Mouse (Mus musculus): ENCODE data around the gene Tenm4.

Tenm4 gene

DNA sequence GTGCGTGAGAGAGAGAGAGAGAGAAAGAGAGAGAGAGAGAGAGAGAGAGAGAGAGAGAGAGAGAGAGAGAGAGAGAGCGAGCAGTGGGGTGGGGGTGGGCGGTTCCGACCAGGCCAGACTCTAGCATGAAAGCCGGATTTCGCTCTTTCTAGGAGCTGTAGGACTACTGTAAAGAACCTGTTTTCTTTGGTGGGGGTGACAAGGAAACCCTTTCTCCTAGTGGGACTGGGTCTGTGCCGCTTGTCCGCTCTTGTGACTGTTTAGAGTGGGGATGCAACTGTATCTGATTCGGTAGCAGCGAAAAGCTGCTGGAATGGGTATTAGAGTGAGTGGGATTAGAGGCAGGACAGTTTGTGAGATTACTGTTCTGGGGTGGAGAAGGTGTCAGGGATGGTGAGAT lies 42.7 kb downstream of the Tenm4 start:
- TF ChIP-seq GATA4 (IDR thresholded peaks at IDR 0.05; ENCODE audit: insufficient replicate concordance, low read length), result no peak

DNA sequence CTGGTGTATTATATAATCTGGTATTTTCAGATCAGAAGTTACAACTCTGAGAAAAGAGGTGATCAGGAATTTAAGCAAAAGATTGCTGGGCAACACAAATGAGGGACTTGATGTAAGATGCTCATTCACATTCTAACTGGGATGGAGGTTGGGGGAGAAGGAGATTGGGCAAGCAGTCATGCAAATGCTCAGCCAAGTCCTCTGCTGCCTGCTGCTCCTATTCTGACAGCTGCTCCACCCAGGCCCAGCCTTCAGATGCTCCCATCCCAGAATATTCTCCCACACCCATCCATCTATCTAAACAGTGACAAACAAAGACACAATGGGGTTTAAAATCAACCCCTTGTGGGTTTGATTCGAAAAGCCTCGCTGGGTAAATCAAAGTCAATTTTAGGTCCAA lies 43.8 kb downstream of the Tenm4 start:
- no peak for TF ChIP-seq GATA4 (IDR thresholded peaks at IDR 0.05; ENCODE audit: insufficient replicate concordance, low read length)

DNA sequence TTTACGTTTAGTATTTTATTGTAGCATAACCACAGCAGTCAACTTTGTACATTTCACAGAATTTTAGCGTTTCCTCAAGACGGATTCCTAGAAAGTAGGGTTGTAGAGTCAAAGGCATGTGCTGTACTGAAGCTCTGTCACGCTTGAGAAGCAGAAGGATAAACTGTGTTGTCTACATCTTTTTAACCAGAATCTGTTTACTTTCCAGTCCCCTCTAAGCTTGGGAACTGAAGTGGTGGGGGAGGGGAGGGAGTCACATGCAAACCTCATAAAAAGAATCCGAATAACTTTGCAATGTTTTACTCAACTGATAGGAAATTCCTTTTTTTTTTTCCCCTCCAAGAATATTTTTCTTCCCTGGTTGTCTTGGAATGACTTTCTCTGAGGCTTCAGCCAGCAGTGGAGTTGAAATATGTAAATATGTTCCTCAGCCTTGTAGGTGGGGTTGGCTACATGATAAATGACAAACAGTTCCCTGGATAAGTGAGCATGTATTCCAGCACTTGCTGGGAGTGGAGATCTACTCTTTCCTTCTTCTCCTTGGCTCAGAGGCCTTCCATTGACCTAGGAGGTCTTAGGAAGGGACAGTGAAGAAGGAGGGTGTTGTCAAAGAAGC lies 45.0 kb downstream of the Tenm4 start:
- no peak for TF ChIP-seq GATA4 (IDR thresholded peaks at IDR 0.05; ENCODE audit: insufficient replicate concordance, low read length)

DNA sequence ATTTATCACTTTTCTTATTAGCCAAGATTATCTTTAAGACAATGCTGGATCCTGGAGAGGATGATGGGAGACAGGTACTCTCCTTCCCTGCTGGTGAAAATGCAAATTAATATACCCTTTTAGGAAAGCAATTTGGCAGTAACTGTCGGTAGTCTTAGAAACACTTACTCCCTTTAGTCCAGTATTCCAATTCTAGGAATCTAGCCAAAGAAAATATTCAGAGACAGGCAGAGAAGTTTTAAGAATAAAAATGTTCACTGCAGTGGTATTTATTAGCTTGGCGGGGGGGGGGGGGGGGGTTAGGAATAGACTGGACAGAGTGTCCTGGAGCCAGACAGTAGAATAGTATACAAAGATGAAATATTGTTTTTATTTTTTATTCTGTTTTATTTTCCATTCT lies 48.3 kb downstream of the Tenm4 start:
- TF ChIP-seq GATA4 (IDR thresholded peaks at IDR 0.05; ENCODE audit: insufficient replicate concordance, low read length), result no peak

DNA sequence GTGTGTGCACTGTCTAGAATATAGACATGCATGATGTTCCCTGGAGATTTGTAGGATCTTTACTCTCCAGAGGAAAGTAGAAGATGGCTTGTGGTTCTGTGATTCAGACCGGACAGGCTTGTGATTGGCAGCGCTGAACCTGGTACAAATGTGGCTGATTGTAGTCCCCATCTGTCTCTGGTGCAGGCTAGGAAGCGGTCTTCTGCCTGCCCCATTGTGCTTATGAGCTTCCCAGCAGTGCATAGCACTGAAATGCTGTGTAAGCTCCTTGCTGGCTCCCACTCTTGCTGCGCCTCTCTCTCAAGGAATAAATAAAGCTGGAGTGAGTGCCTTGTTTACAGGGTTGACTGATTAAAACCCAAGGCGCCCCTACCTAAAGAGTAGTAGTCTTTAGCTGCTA lies 49.6 kb downstream of the Tenm4 start:
- TF ChIP-seq GATA4 (IDR thresholded peaks at IDR 0.05; ENCODE audit: insufficient replicate concordance, low read length), result no peak

DNA sequence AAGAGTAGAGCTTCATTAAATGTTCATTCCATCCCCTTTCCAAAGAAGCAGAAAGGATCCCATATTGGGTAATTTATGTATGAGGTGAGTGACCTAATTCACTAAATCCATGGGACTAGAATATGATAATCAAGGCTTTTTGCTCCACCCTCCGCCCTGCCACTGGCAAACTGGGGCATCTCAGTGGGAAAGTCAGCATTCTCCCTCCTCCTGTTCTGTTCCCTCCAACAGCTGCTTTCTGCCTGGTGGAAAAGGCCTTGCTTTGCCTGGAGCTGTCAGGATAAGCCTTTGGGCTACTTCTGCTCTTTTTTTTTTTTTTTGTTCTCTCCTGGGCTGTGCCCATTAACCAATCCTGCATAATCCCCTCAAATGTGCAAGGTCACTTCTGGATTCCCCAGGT lies 51.5 kb downstream of the Tenm4 start:
- TF ChIP-seq GATA4 (IDR thresholded peaks at IDR 0.05; ENCODE audit: insufficient replicate concordance, low read length), result no peak

DNA sequence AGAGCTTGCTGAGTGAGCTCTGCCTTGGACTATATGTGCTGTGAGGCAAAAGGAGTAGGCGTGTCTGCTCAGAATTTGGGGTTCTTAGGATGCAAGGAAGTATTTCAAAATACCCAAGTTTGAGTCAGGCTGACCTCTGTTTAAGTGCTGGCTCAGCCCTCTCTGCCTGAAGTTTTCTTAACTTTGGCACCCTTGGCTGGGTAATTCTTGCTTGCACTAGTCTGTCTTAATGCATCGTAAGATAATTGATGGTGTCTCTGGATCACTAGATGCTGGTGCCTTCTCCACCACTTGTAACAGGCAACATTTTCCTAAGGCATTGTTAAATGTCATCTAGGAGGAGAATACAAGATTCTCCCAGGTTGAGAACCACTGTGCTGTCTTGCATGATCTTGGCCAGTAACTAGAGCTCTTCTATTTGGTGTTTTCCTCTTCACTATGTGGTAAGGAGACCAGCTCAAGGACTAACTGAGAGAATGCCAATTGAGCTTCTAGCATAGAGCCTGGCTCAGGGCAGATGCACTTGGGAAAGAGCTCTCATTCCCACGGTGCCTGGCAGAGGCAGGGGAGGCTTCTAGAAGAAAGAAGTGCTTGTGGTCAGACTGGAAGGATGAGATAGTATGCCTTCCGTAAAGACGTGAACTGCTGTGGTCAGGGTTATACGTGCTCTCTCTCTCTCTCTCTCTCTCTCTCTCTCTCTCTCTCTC lies 57.7 kb downstream of the Tenm4 start:
- TF ChIP-seq GATA4 (IDR thresholded peaks at IDR 0.05; ENCODE audit: insufficient replicate concordance, low read length), result no peak

DNA sequence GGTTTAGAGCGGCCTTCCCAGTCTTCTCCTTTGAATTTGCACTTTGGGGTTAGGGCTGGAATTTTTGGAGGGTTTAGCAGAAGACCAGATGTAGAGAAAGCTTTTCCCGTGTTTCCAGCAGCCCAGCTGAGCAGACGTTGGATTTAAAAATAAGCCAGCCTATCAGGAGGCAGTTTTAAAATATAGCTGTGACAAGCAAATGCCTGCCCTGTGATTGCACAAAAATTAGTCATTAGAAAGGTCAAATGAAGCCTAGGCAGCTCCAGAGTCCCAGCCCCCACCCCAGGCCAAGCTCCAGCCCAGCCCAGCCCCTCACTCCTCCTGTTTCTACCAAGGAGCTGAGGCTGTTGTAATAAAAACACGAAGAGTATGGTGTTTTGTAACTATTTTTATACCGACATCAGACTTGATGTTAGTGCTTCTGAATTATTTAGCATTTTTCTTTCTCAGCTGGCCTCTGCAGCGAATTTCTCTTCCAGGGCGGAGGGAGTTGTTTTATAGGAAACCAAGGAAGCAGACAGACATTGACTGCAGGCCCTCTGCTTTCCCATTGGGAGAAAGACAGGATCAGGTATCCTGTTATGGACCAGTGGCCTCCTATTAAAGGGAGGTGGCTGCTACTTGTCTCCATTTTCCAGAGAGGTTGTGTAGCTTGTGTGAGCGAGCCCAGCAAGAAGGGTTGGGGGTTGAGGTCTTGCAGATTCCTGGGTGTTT lies 59.1 kb downstream of the Tenm4 start:
- TF ChIP-seq GATA4 (IDR thresholded peaks at IDR 0.05; ENCODE audit: insufficient replicate concordance, low read length), result no peak

DNA sequence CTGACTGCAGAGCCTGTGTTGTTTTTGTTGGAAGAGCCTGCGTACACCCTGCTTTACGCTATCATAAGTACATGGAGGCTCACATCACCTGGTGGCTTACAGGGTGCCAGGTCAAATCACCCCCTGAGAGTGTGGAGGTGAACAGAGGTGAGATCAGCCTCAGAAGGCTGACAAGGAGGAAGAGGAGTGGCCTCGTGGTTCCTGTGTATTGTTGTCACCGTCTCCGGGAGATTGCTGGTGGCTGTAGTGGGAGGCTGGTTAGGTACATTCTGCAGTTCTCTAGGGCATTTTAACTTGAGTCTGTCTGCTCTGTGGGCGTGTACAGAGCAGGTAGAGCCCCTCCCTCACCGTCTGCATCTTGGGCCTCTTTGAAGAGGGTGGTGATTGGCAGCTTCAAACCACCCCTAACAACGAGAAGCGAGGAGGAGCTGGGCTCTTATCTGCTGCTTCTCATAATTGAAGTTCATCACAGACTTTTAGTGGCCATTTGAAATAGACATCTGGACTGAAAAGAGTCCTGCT lies 59.7 kb downstream of the Tenm4 start:
- TF ChIP-seq GATA4 (IDR thresholded peaks at IDR 0.05; ENCODE audit: insufficient replicate concordance, low read length), result no peak

DNA sequence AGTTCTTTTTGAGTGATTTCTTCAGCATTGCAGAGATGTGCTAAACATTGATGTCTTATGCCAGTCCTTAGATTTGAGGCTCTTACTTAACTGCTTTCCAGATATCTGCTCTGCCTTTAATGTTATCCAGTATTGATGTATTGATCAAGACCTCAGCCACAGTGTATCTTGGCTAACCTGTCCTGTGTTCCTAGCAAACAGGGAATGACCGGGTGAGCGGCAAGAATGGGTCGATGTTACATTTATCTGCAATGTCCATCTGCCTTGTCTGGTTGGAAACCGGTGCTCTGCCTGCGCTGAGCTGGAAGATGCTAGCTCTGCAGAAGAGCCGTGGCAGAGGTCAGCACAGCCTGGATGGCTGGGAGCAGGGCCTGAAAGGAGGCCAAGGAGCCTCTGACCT lies 64.8 kb downstream of the Tenm4 start:
- TF ChIP-seq GATA4 (IDR thresholded peaks at IDR 0.05; ENCODE audit: insufficient replicate concordance, low read length), result peak; percentile 78; the same call in 1 of the 2 replicates

DNA sequence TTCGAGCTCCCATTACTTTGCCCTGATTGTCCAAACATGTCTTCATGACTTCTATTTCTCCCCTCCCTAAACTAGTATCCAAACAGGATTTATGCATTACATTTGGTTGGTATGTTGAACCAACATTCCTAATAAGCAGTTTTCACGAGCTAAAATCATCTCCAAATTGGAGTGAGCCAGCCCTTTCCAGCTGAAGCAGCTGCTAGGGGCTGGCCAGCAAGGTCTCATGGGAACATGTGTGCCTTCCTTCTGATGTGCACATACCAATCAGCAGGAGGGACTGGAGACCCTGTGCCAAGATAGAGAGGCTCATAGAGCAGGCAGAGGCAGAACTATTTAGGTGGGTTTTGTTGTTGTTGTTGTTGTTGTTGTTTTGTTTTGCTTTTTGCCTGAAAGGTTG lies 69.6 kb downstream of the Tenm4 start:
- TF ChIP-seq GATA4 (IDR thresholded peaks at IDR 0.05; ENCODE audit: insufficient replicate concordance, low read length), result no peak

DNA sequence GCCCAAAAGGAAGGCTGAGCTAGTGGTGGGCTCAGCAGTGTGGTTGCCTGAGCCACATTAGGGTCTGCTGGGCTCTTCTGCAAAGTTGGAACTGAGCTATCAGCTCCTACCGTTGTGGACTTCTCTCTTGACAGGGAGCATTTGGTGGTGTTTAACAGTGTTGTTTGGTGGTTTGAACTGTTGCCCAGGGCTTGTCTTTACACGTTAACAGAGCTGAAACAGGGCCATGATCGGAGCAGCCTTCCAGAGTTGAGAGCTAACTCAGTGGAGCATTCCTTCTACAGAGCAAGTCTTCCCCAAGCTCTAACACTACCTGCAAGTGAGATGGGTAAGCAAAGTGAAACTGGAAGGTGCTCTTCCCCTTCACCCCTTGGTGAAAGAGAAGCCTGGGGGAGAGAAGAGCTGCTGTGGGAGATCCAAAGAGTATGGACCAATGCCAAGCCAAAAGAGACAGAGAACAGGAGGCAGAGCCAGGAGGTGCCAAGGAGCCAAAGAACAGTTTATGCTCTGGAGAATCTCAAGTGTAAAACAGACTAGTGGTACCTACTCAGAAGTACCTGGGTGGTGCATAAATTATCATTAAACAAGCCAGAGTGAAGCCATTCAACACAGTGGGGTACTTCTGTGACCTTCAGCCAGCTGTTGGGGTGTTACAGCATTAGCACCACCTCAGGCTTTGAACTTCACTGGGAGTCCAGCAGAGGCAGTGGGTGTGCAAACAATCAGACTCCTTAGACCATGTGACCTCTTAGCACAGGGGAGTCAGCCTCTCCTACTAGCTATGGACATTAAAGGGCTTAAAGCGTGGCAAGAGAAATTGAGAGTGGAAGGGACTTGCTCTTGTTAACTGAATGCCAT lies 71.5 kb downstream of the Tenm4 start:
- TF ChIP-seq GATA4 (IDR thresholded peaks at IDR 0.05; ENCODE audit: insufficient replicate concordance, low read length), result no peak

DNA sequence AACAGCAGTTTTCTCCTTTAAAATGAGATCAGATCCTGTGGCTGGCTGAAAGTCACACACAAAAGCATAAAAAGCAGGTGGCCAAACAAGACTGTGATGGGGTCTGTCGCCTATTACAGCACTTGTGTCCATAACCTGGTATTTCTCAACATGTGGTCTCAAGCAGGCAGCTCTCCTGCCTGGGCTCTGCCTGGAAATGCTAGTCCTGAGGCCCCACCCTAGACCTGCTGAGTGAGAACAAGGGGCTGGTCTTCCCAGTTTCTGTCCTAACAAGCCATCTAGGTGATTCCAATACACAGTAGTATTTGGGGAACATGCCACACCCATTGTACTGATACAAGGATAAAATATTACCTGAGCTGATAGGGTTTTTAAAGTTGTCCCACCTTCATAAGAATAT lies 73.8 kb downstream of the Tenm4 start:
- TF ChIP-seq GATA4 (IDR thresholded peaks at IDR 0.05; ENCODE audit: insufficient replicate concordance, low read length), result no peak

DNA sequence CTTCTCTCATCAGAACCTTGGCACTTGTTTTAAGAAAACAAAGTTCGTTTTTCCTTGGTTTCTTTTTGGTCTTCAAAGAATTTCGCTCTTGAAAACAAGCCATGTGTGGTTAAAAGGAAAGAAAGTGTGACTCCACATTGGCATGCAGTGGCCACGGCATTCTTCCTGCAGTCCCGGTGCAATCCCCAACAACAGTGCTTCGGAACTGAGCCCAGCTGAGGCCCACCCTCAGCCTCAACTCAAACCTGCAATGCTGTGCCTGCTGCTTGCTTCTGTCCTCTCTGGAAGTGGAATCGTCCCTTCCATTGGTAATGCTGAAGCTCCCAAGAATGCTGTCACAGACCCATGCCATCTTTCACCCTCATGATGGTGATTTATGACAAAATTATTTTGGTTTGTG lies 88.6 kb downstream of the Tenm4 start:
- TF ChIP-seq GATA4 (IDR thresholded peaks at IDR 0.05; ENCODE audit: insufficient replicate concordance, low read length), result no peak

DNA sequence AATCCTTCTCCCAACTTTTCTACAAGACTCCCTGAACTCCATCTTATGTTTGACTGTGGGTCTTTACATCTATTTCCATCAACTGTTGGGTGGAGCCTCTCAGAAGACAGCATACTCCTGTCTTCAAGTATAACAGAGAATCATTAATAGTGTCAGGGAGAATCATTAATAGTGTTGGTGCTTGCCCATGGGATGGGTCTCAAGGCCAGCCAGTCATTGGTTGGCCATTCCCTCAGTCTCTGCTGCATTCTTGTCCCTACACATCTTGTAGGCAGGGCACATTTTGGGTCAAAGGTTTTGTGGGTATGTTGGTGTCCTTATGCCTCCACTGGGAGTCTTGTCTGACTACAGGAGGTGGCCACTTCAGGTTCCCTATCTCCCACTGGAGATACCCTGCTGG lies 91.1 kb downstream of the Tenm4 start:
- no peak for TF ChIP-seq GATA4 (IDR thresholded peaks at IDR 0.05; ENCODE audit: insufficient replicate concordance, low read length)
